Mouse (Mus musculus) neural tube, embryonic 13.5 days (tissue): ENCODE results near the gene Etv3. TPM values are rescaled to one million over a fixed set of nuclear protein-coding genes. Genes with fewer than 3 reads are reported as not detected.

Experiments used
- ATAC-seq: fragments of 200-750 bp; cut with Nextera tagmentation; 2 replicates; pipeline ENCODE4 v1.8.0; 2017; ENCODE audit warnings: low read depth, mild to moderate bottlenecking, moderate TSS enrichment, moderate library complexity
- H3K27ac ChIP-seq: fragments of 300-500 bp; sonication (generic); replicated peaks from 2 replicates; pipeline ENCODE4 v1.5.1; 2015; ENCODE audit warnings: moderate library complexity, mild to moderate bottlenecking, inconsistent platforms
- H3K27me3 ChIP-seq: fragments of 300-500 bp; sonication (generic); 2 replicates; pipeline ENCODE4 v1.6.1; 2015; ENCODE audit warnings: mild to moderate bottlenecking, inconsistent platforms
- H3K36me3 ChIP-seq: fragments of 300-500 bp; sonication (generic); 2 replicates; pipeline ENCODE4 v1.6.1; 2015; ENCODE audit warnings: mild to moderate bottlenecking, inconsistent platforms
- H3K4me1 ChIP-seq: fragments of 300-500 bp; sonication (generic); replicated peaks from 2 replicates; pipeline ENCODE4 v1.6.1; 2015; ENCODE audit warnings: inconsistent platforms
- H3K4me2 ChIP-seq: fragments of 300-500 bp; sonication (generic); 2 replicates; pipeline ENCODE4 v1.6.1; 2015; ENCODE audit warnings: inconsistent platforms, mild to moderate bottlenecking, moderate library complexity
- H3K4me3 ChIP-seq: fragments of 300-500 bp; sonication (generic); 2 replicates; pipeline ENCODE4 v1.5.1; 2015; ENCODE audit warnings: mild to moderate bottlenecking, inconsistent platforms
- H3K9ac ChIP-seq: fragments of 300-500 bp; sonication (generic); 2 replicates; pipeline ENCODE4 v1.6.1; 2015; ENCODE audit warnings: moderate library complexity, mild to moderate bottlenecking, inconsistent platforms
- H3K9me3 ChIP-seq: fragments of 300-500 bp; sonication (generic); 2 replicates; pipeline ENCODE4 v1.6.1; 2016; ENCODE audit warnings: inconsistent platforms
- WGBS: fragments of 180-500 bp; shearing (Covaris S2); methylation state at CpG from one replicate; pipeline ENCODE4 v1.1.7; 2015; 5-methylcytosine and 5-hydroxymethylcytosine counted together
- polyA plus RNA-seq: library from polyadenylated mRNA; unstranded; fragments of >200 nt; fragmentation: Nextera tagmentation; extraction: Ambion mirVana; gene quantifications from 2 replicates; pipeline ENCODE4 v1.2.1, GENCODE M21; 2015

The Etv3 gene
- polyA plus RNA-seq, 1 experiment from 2014 or later: 10.4 TPM

DNA sequence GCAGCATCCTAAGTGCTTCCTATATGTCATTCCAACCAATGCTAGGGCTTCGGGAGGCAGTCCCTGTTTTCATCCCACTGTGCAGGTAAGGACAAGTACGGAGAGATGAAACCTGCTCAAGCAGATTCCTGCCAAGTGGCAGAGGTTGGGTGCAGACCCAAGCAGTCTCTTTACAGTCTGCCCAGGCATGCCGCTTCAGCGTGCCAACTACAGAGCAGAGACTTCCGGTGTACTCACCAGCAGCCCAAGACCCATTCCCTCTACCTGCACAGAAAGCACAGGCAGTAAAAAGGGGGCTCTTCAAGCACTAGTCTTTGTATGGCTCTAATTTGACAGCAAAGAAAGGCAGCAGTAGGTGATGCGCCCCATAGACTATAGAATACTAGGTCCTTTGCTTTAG lies 40.4 kb downstream of the Etv3 start:
- Histone ChIP-seq H3K4me3 (peak overlapping the region; percentile 24), H3K4me2 (peak overlapping the region; percentile 50), H3K9me3 (no peaks in the 10 kb centered on the region), H3K9ac (peak overlapping the region; percentile 65), H3K27me3 (no peaks in the 10 kb centered on the region), H3K4me1 (peaks cover 14% of the 10 kb centered on the region), H3K27ac (peak overlapping the region; percentile 95), H3K36me3 (no peaks in the 10 kb centered on the region)
- ATAC-seq: peak; percentile 55
- WGBS: 66% methylated on average over 6 of the region's 6 CpGs

DNA sequence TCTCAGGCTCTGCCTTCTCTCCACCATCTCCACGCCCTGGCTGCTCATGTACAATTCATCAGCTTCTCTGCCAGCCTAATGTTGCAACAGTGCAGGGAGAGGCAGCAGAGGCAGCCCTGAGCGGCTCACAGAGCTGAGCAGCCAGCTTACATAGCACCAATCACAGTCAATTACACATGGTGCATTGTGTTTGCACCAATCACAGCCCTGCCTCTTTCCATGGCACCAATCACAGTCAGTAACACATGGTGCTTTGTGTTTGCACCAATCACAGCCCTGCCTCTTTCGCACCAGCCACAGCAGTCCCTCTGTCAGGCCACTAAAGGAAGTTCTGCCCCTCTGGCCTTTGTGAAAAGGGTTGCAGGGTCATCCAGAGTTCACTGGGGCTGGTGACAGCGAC lies 40.9 kb downstream of the Etv3 start:
- Histone ChIP-seq H3K9me3 (no peaks in the 10 kb centered on the region), H3K4me3 (peak overlapping the region; percentile 33), H3K27ac (peak overlapping the region; percentile 95), H3K36me3 (no peaks in the 10 kb centered on the region), H3K4me1 (peaks cover 14% of the 10 kb centered on the region), H3K27me3 (no peaks in the 10 kb centered on the region), H3K4me2 (peak overlapping the region; percentile 50), H3K9ac (peak overlapping the region; percentile 65)
- WGBS: 2% methylated on average over 4 of the region's 4 CpGs
- ATAC-seq: peak; percentile 99

DNA sequence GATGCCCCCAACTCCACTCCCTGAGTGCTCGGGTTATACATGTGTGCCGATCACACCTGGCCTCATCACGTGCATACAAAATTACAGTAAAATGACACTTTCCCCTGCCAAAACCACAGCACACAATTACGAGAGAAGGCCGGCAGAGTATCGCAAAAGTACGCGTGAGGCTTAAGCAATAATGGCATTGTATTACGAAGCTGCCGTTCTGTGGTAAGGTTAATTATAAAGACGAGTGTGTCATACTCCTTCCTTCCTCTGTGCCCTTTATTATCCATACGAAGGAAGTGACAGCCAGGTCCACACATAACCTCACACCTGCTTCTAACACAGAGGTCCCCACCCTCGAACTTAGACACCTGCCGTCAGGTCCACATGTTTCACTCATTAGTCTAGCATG lies 42.3 kb downstream of the Etv3 start:
- Histone ChIP-seq H3K4me3 (no peak overlapping the region), H3K9me3 (no peaks in the 10 kb centered on the region), H3K4me1 (peaks cover 14% of the 10 kb centered on the region), H3K27ac (no peak overlapping the region), H3K4me2 (no peak overlapping the region), H3K27me3 (no peaks in the 10 kb centered on the region), H3K36me3 (no peaks in the 10 kb centered on the region), H3K9ac (no peak overlapping the region)
- WGBS: 94% methylated on average over 14 of the region's 14 CpGs
- no peak for ATAC-seq

DNA sequence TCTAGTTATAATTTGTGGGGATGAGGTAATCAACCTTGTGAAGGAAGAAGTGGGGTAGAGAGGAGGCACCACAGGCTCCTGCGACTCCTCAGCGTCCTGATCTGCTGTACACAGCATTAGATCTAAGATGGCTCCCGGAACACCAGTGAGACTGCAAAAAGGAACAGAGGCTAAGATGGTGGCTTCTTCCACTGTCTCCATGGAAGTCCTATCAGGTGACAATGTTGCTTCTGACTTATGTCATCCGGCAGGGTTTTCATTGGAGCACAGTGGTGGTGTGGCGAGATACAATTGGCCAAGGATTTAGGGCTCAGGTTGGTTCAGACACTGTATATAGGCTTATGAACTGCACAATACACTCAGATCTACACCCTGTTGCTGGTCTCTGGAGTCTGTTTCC lies 43.5 kb downstream of the Etv3 start:
- Histone ChIP-seq H3K4me3 (no peak overlapping the region), H3K4me1 (peaks cover 14% of the 10 kb centered on the region), H3K36me3 (no peaks in the 10 kb centered on the region), H3K9ac (no peak overlapping the region), H3K4me2 (no peak overlapping the region), H3K27ac (no peak overlapping the region), H3K27me3 (no peaks in the 10 kb centered on the region), H3K9me3 (no peaks in the 10 kb centered on the region)
- ATAC-seq: no peak
- WGBS: 86% methylated on average over 5 of the region's 5 CpGs

DNA sequence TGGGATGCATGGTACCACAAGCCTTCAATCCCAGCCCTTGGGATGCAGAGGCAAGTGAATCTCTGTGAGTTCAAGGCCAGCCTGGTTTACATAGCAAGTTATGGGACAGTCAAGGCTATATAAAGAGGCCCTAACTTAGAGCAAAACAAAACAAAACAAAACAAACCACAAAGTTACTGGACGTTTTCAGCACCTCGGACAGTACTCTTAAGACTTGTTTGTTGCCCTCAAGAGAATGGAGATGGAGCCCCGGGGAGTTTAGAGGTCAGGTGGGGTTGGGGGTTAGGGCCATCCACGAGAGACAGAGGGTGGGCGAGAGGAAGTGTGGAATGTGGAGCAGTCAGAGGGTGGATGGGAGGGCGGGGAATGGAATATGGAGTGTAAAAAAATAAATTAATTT lies 50.6 kb downstream of the Etv3 start:
- Histone ChIP-seq H3K9ac (no peak overlapping the region), H3K4me1 (no peaks in the 10 kb centered on the region), H3K4me3 (no peak overlapping the region), H3K4me2 (no peak overlapping the region), H3K36me3 (no peaks in the 10 kb centered on the region), H3K27me3 (no peaks in the 10 kb centered on the region), H3K27ac (no peak overlapping the region), H3K9me3 (peaks cover 3% of the 10 kb centered on the region; the same call in 1 of the 2 replicates)
- no peak for ATAC-seq
- WGBS: 42% methylated on average over 6 of the region's 6 CpGs

DNA sequence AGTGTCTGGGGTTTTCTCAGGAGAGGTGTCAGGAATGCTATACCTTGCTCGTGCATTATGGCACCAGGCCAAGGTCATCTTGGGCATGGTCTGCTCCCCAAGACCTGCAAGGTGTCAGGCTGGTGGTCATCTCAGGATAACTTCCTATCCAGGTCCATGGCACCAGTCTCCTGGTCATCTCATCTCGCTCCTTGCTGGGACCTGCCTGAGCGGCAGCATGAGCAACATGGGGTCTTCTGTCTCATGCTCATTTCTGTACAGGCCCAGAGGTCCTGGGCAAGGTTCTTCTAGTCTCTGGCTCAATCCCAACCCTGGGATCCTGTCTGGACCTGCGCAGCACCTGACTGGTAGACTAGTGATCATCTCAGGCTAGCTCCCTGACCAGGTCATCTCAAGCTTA lies 57.1 kb downstream of the Etv3 start:
- no peak overlapping the region for H3K4me2 ChIP-seq
- no peaks in the 10 kb centered on the region for H3K27me3 ChIP-seq
- ATAC-seq: no peak
- no peak overlapping the region for H3K4me3 ChIP-seq
- WGBS: 95% methylated on average over 4 of the region's 4 CpGs
- H3K27ac ChIP-seq: no peak overlapping the region
- no peak overlapping the region for H3K9ac ChIP-seq
- H3K4me1 ChIP-seq: no peaks in the 10 kb centered on the region
- no peaks in the 10 kb centered on the region for H3K36me3 ChIP-seq
- peaks cover 3% of the 10 kb centered on the region; the same call in 1 of the 2 replicates for H3K9me3 ChIP-seq

Other genes with a start within 250 kb of the Etv3 start
- not detected in 2 replicates for gene Cd5l, start 167.5 kb upstream of the Etv3 start, polyA plus RNA-seq
- 0.17 TPM in 1 of 2 replicates, not detected in the other for gene Fcrl1, start 149.0 kb upstream of the Etv3 start, polyA plus RNA-seq
- not detected in 2 replicates for gene Fcrl5, start 89.6 kb upstream of the Etv3 start, polyA plus RNA-seq
- gene Arhgef11, start 92.2 kb downstream of the Etv3 start, polyA plus RNA-seq: 21.3 and 22.0 TPM in 2 replicates
- 0.40 and 0.50 TPM in 2 replicates for gene Lrrc71, start 223.2 kb downstream of the Etv3 start, polyA plus RNA-seq